Mouse (Mus musculus) megakaryocyte-erythroid progenitor cell, adult 5-6 weeks (primary cell): Measurements from ENCODE around the gene Igsf3. TPM values are rescaled to one million over a fixed set of nuclear protein-coding genes. Genes with fewer than 3 reads are reported as not detected.

Experiments used
- ATAC-seq: replicated peaks from 2 replicates; pipeline ENCODE4 v1.8.0; 2016; ENCODE audit warnings: mild to moderate bottlenecking, inconsistent platforms; ENCODE audit not compliant: severe bottlenecking, poor library complexity, low FRiP score, low TSS enrichment
- total RNA-seq, 2 experiments: library from RNA; stranded (forward) in 1 of 2; stranded (reverse) in 1 of 2; fragments of 200-1000, 215-1000 nt in 1 of 2; fragments of >200 nt in 1 of 2; fragmentation: Nextera tagmentation in 1 of 2; gene quantifications; 2 replicates each; pipeline ENCODE4 v1.2.3; 2014 to 2017

Gene Igsf3
- total RNA-seq, 2 experiments from 2014 or later: 12.3 to 14.2 TPM

- ATAC-seq: no peak
These were observed 111.3 kb downstream of the Igsf3 start for GRCm38 (mm10) chr3:101488204-101488603.

GRCm38 (mm10) chr3:101490515-101490914 is 113.6 kb downstream of the Igsf3 start:
- ATAC-seq: no peak

DNA sequence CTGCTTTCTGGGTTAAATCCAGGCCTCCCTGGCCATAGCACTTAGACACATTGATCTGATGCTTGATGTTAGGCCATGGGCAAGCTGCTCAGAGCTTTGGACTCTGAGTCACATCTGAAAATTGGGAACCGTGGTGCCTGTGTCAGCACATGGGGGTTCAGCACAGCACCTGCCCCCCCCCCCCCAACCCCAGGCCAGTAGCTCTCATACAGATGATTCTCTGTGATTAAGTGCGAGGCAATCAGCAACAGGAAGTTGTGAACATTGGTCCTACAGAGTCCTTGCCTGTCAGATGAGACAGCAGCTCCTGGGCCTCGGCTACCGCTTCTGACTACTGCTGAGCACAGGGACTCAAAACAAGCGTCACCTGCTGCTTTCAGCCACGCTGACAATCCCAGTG is 116.0 kb downstream of the Igsf3 start:
- no peak for ATAC-seq

- ATAC-seq: peak; percentile 82
These were observed 117.1 kb downstream of the Igsf3 start for GRCm38 (mm10) chr3:101493937-101494459.

- no peak for ATAC-seq
These were observed 120.6 kb downstream of the Igsf3 start for GRCm38 (mm10) chr3:101497432-101498030.

- ATAC-seq: no peak
These were observed 123.0 kb downstream of the Igsf3 start for GRCm38 (mm10) chr3:101499906-101500305.

- ATAC-seq: no peak
These were observed 123.6 kb downstream of the Igsf3 start for GRCm38 (mm10) chr3:101500393-101501051.

DNA sequence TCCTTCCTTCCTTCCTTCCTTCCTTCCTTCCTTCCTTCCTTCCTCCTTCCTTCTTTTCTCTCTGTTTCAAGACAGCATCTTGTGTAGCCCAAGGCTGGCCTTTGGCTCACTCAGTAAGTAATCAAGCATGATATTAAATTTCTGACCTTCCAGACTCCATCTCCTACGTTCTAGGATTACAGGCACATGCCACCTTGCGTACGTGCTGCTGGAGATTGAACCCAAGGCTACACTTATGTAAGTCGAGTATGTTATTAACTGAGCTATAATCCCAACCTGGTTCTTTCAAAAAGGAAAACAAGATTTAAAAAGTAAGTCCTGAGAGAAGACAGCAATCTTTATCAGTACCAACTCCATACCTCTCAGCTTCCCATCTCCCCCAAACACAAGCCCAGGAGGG is 124.7 kb downstream of the Igsf3 start:
- ATAC-seq: no peak

DNA sequence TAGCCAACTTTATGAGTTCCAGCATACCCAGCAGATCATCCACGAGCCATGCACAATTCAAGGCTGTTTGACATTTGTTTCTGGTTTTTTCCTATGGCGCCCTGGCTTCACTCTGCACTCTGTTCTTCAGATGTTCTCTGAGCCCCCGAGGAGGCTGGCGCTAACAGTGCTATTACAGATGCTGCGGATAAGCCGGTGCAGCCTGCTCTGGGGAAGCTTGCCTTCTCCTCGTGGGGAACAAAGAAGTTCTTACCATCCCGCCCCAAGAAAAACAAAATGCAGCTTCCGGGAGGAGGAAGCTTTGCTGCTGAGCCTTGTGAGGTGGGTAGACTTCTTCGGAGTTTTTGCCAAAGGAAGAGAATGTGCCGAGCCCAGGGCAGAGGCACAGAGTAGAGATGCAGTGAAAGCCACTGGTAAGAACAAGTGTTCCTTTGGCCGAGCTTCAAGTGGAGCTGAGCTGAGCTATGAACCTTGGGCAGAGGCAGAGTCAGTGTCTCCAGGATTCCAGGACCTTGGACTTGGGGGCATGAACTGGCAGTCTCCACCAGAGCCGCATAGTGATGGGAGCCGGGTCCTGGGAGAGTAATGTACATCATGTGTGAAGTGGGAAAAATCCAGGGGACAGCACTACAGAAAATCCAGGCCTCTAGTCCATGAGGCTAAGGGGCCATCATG is 125.3 kb downstream of the Igsf3 start:
- no peak for ATAC-seq

DNA sequence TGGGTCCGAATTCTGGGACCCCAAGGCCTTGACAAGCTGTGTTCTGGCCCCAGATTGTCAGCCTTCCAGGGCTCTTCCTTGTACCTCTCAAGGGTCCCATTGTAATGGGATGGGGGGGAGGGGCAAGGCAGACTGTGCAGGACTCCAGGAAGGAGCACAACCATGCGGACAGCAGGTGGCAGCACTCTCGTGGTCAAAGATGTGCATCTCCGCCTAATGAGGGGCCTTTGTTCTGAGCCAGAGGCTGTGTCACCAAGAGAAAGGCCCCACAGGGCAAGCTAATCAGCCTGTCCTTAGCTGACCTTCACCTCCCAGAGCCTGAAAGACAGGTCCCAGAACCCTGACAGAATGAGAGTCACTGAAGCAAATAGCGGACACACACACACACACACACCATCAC is 129.3 kb downstream of the Igsf3 start:
- ATAC-seq: 0 out of 2 replicates have a peak, but pooled peaks have one; percentile 42

DNA sequence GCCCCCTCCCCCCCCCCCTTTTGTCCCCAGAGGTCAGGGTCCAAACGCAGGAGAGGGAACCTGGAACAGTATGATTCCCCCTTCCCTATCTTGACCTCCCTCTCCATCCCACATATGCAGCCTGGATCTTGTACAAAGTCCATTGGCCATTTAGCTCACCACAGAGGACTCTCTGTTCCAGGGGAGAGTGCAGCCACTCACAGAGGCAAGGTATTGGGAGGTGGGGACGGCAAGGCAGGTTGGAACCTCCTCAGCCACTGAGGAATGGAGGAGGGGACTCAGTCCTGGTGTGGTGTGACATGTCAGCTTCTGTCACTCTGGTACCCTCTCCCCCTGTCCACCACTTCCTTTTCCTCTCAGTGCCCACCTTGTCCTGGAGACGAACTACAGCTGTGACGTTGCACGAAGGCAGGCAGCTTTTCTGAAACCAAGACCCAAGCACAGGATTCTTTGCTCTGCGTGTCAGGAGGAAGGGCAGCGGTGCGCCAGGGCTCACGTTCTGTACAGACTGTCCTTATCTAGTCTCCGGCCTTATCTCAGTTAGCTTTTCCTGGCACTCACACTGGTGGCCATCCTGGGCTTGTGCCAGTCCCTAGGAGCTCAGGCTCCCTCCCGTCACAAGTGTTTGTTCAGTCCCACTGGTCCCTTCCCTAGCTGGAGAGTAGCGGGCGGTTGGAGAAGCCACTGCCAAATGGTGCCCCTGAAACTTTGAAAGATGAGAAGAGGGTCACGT is 130.3 kb downstream of the Igsf3 start:
- ATAC-seq: peak; percentile 58

DNA sequence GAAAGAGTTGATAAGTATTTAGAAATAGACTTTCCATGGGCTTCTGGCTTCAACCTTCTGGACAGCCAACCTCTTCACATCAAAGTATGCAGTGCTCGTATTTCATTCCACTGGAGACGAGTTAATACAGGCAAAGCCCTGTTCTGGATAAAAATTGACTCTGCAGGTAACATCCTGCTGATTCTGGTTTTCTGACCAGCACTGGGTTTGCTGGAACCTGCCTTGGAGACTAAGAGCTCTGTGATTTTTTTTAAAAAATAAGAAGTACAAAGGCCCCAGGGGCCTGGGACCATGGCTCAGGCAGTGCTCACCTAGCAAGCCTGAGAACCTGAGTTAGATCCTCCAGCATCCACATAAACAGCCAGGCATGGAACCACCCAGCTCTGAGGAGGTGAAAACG is 130.9 kb downstream of the Igsf3 start:
- no peak for ATAC-seq

- no peak for ATAC-seq
These were observed 133.0 kb downstream of the Igsf3 start for GRCm38 (mm10) chr3:101509707-101510544.

DNA sequence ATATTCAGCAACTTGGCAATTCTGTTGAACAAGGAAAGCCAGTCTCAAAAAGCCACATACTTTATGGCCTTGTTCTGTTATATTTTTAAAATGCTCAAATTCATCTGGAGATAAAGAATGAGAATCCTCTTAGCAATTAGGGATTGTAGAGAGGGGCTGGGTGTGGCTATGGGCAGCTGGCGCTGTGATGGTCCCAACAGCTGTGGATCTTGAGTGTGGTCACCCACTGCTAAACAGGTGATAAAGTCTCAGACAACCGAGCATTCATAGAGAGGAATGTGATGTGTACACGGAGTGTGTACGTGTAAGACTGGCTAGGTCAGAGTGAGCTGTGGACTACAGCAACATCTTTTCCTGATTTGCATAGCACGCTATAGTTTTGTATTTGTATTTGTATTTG is 133.7 kb downstream of the Igsf3 start:
- ATAC-seq: no peak

Other genes with a start within 250 kb of the Igsf3 start
- 0.35 and 6.1 TPM in 2 replicates for gene Cd2, start 89.1 kb upstream of the Igsf3 start, total RNA-seq (2014; fragmentation: Nextera tagmentation)
- gene Cd2, start 89.1 kb upstream of the Igsf3 start, total RNA-seq (2017): 0.19 and 14.4 TPM in 2 replicates
- gene Atp1a1, start 227.6 kb downstream of the Igsf3 start, total RNA-seq (2014; fragmentation: Nextera tagmentation): 105 TPM in 2 replicates
- 120 and 168 TPM in 2 replicates for gene Atp1a1, start 227.6 kb downstream of the Igsf3 start, total RNA-seq (2017)